Mouse (Mus musculus) adrenal gland, postnatal 10 days (tissue): ENCODE measurements at regions not wholly inside any gene's neighbourhood (a gene's known extent, or its start where the extent isn't known, plus 50 kb on each side); places are given as distances from the start of the nearest gene placed in this dataset.

Experiments
- DNase-seq: peaks from one replicate; pipeline ENCODE4 v3.0.0; 2021; ENCODE audit warnings: mixed read lengths

DNA sequence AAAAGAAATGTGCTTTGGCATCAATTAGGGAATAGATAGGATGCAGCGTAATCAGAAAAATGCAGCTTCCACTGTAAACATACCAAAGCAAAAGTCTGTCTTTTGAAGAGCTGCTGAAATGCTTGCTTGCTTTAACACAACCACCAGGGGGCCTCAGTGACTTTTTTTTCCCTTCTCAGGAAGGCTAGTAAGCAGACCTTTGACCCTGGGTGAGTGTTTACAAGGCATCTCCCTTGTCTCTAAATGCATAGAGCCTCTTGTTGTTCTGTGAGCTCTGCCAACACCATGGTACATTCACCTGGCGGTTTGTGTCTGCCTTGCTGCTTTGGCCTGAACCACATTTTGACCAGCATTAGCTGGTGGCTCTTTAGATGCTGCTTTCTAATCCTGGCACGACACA lies 191.9 kb upstream of the C9orf72 start:
- DNase-seq = peak; percentile 72

DNA sequence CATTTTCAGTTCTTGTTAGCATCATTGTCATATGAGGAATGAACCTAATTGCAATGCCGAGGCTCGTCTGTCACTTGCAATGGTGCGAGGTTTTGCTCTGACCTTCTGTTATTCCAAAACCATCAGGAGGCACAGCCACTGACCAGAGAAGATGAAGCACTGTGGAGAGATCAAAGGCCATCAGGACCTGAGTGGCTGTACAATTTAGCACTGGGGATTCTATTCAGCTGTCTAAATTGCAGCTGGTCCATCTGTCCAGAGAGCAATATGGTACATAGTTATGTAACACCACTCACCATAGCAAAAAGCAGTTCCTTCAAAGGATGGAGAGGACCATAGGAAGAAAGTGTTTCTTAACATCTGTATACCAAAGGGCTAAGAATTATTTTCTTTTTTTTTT lies 187.5 kb upstream of the C9orf72 start:
- DNase-seq = no peak

DNA sequence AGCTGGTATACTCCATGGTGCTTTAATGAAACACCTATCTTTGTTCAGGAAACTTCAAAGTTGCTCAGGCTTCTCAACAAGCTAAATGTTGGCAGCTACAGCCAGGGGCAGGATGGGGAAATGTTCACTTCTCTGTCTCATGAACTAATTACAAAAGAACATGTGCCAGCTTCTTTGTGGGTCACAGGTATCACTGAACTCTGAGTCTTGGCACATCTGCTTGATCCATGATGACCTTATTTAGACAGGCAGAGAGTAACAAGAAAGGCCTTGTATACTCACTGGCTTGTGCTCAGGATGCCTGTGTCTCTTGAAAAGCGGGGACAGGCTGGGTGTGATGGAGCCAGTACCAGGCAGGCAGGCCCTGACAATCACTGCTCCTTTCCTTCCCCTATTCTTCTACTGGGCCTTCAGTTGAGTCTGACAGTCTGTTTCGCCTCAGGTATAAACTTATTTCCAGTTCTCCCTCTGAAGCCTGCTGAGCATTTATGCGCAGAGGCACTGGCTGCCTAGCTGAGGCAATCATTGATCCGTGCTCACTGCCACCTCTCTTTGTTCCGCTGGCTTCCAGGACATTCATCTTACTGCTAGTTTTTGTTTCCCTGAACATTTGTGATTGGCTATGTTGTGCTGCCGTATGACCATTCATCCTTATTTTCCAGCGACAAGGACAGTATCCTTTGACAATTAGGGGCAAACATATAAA lies 179.5 kb upstream of the C9orf72 start:
- DNase-seq = no peak

DNA sequence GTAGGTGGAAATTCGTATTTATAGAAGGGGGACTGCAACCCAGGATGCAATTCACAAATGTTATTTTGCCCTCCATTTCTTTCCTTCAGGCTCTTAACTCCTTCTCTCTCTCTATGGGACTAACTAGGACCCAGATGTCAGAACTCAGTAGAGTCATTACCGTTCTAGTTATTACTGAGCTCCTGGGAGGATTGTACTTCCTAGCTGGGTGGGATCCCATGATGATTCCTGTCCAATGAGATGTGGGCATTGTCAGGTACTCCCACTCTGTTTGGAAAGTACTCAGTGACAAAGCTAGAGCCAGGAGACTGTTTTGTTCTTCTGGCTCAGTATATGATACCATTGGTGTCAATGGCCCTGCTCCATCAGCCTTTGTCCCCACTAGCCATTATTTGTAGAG lies 178.1 kb upstream of the C9orf72 start:
- no peak for DNase-seq

DNA sequence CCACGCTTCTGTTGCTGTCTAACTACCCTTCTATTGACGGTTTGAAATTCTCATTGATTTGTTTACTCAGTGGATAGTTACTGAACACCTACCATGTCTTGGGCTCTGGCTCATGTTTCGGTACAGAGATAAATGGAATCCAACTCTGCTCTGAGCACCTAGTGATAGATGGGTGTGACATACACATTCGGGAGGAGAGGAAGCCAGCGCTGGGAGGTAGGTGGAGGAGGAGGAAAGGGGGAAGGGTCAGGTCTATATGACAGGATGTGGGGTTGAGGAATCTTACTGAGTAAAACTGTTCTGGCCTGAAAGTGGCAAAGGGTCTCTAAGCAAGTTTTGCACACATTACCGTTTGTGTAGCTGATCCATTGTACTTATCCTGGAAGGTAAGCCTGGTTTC lies 177.6 kb upstream of the C9orf72 start:
- DNase-seq = no peak

DNA sequence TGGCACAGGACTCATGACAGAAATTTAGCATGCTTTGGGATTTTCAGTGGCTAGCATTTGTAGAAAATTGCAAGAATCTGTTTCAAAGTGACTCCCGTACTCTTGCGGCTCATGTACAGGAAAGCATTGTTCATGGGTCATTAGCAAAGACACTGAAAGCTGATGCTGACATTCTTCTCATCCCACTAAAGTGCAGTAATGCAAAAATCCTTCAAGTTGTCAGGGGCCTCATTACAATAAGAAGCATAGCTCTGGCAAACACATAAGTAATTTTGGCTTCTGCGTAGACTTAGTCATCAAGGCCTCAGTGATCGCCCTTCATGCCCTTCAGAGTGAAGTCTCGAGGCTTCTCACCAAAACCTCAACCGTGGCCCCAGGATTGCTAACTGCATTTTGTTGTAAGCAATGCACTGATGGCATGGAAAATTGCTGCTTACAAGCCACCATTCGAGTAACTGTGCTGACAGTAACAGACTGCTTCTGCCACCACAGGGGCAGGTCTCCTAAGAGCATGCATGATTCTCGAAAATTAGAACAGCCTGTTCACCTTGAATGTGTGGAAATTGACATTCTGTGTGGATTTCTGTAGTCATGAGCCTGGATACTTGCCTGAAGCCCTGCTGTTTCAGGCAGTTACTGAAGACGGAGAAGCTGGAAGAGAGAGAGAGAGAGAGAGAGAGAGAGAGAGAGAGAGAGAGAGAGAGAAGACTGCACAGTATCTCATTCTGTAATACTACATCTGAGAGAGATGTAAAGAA lies 176.6 kb upstream of the C9orf72 start:
- DNase-seq = no peak

DNA sequence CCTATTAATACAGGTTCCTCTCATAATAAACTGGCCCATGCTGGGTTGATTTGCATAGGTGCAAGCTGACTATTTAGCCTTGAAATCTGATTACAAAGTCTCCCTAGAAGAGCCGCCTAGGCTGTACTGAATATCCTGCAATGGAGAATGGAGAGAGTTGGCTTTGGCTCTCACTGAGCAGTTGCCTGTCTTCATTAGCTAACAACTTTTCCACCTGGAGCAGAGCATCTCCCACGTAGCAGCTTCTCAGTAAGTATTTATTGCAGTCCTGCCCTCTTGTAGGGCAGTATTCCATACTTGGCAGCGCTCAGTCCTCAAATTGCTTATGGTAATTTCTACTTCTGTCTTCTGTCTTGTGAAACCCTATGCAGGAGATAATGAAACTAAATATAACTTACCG lies 175.8 kb upstream of the C9orf72 start:
- DNase-seq = no peak

DNA sequence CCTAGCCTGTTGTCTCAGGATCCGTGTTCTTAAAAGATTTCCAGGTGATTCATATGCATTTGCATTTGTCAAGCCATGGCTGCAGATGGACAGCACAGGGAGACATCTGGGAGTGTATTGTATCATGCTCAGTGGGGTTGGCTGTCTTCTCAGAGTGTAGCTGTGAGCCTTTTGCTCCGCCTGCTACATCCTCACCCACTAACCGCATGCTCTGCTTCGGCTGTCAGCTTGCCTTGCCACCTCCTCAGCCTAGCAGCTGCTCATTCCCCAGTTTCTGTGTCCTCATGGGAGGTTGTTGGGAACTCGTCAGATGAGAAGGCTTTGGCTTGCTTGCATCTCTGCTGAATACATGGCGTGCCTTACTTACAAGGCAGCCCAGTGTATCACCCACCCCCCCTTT lies 174.5 kb upstream of the C9orf72 start:
- no peak for DNase-seq

DNA sequence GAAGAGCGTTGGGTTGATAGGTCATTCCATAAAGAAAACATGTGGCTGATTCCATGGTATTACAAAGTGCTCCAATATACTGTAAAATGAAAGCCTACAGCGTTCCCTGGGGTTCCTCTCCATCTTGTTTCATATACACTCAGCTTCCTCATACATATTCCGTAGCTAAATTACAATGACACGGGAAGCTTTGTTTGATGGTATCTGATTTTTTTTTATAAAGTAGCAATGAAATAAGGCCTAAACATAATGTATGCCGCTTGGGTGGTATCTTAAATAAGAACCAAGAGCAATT lies 169.6 kb upstream of the C9orf72 start:
- DNase-seq = no peak

DNA sequence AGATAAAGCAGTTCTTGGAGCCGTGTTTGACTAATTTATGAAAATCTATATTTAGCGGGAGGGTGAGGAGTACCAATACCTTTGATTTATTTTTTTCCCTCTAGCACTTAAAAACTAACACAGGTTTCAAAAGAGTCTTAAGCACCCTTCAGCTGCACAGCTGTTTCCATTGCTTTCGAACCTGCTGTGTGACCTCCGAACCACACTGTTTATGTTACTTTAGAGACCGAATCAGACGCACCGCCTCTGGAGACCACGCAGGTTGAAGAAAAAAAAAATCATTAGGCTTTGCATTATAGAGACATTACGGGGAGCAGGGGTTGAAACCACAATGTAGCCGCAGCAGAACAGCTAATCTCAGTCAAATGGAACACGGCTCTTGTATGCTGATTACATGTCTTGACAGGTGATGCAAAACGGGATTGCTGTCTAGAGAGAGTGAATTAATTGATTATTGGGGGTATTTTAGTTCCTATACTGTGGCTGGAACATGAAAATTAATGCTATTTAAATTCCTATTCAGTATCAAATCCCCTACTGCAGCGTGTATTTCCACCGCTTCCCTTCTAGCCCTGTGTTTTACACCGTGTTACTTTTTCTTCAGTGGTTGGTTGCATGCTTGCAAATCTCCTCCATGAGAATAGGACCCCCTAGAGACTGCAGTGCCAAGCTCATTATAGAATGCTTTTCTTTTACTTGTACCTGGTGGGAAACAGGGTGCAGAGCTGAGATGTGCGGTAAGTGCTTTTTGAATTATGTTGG lies 169.0 kb upstream of the C9orf72 start:
- DNase-seq = no peak

DNA sequence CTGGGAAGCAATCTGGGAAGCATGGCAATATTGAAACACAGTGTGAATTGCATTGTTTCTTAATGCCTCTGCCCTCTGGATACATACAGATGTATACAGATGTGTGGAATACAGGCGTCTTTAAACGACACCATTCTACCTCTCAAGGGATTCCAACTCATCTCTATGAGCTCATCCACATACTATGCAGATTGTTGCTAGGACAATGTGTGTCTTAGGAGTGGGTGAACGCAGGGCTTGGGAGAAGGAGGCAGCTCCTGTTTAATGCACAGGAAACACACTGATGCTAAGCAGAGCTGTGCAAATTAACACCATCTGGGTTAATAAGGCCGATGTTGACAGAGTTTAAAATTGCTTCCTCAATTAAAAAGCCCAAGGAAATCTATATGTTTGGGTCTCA lies 149.8 kb upstream of the C9orf72 start:
- DNase-seq = no peak

DNA sequence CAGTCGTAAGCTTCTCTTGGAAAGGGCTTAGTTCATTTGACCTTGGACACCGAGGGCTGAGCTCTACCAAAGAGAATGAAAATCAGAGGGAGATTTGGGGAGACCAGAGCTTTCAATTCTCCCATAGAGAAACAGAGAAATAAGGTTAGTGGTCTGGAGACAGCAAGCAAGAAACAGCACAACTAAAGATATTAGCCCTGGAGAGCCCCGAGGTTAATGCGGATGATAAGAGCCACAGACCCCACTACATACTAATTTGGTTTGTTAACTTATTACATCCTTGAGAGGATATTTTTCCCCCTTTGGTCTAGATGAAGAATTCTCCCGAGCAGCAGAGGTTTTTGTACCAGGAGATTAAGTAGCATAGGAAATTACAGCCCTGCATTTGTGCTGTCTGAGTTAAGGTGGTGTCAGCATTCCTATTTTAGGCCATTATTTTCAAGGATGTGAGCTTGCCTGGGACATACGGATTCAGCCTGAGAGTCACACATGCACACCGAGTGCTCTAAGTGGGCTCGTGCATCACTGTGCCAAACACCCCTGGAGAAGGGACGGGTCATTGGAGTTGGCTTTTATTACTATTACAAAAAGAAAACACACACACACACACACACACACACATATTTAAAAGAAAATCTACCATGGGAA lies 147.4 kb upstream of the C9orf72 start:
- no peak for DNase-seq

DNA sequence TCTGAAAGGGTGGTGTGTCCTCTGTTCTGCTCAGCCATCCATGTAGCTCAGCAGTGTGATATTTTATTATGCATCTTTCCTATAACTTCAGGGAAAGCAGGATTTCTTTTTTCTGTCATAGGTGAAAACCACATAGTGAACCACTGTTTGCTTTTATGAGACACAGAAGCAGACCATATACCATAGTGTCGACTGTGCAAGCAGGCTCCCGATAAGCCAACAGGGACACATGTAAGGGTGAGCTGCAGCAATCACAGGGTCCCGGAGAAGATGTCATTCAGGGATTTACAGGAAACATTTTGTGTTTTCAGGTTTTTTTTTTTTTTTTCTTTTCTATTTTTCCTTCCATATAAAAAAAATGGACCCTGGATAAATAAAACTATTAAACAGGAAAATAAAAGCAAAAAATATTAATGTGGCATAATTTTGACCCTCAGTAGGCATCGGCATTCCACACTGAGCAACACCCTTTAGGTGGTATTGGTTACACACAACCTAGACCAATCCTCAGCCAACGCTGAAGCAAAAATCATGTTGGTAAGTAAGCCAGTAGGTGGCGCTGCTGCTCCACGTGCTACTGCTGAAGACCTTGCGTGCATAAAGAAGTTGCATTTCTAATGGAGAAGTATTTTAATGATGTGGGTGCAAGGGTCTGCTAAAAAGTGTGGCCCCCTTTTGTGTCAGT lies 146.7 kb upstream of the C9orf72 start:
- peak; percentile 85 for DNase-seq

DNA sequence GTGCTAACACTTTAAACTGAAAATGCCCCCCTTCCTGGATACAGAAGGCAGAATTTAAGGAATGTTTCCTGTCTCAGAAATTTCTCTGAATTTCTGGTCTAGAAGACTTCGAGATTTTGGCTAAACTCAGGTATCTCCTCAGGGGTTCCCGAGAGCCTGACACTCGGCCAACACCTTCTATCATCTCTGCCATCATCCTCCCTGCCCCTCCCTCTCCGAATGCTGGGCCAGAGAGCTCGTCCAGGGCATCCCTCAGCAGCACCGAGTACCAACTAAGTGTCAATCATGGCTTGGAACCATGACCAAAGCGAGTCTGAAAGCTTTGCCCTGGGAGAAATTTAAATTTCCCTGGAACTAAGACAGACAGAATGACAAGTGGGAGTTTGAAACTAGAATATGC lies 138.2 kb upstream of the C9orf72 start:
- no peak for DNase-seq

DNA sequence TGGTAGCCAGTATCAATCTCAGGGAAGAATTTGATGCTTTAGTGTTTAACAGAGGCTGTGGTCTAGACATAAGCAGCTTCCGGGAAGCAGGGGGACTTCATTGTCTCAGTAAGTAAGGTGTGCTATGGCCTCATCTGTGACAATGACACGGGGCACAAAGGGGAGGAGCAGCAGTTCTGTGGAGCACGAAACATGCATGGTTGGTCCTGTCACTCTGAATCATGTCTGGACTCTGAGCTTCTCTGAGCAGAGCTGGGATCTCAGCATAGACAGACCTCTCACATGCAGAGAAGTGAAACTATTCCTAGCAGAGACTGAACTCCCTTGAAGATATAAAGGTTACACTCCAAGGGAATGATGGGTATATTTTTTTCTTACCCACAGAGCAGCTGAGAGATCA lies 136.2 kb upstream of the C9orf72 start:
- no peak for DNase-seq

DNA sequence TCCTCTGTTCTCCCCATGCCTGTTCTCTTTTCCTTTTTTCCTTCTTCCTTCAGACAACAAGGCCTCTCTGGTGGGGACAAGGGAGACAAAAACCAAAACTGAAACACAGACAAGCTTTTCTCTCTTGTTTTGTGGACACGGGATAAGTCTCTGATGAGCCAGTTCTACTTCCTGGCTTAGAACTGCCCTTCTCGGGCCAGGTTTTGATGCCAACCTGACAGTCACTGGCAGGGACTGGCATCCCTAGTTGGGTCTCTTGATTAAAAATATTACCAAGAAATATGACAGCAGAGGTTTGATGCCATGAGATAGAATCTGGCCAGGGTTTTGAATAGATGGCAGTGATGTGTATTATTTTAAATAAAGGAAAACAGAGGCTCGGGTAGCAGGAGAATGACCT lies 133.4 kb upstream of the C9orf72 start:
- no peak for DNase-seq

DNA sequence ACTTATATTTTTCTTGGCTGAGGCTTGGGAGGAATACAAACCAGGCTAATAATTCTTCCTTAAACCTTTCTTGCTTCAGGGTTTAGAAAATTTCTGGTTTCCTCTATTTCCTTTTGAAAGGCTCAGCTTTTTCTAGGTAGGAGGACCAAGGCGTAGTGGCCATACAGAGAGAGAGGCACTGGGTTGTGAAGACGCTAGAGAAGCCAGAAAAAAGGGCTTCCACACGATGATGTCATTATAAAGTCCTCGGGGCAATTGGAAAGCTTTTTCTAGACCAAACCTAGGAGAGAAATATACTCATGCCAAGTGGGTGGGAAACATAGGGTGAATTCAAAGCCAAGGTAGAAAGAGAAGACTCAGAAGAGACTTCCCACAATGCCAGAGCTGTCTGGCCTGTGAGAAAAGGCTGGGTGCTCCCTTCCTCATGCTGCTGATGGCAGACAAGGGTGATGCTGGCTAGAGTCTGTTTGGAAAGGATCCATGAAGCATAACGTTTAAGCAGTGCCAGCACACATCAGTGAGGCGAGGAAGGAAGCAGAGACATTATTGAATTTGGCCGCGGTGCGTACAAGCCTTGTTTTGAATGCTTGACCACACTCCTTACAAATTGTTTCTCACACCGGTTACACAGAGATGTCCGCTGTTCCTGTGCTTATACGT lies 131.1 kb upstream of the C9orf72 start:
- no peak for DNase-seq

DNA sequence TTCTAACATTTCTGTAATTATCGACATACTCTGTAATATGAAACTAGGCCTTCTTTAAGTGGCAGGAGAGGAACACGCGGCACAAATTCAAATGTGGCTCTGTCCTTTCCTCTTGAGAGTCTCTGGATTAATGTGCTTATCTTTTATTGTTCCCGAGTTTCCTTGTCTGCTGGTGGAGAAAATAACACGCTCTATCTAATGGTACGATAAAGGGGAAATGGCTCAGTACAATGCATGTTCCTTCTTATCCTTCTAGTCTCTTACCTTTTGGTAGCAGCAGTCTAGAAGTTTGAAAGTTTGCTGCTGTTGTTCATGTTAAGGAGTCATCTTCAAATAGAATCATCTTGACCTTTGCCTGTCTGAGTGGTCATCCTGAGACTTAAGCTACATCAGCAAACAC lies 130.1 kb upstream of the C9orf72 start:
- DNase-seq = no peak

DNA sequence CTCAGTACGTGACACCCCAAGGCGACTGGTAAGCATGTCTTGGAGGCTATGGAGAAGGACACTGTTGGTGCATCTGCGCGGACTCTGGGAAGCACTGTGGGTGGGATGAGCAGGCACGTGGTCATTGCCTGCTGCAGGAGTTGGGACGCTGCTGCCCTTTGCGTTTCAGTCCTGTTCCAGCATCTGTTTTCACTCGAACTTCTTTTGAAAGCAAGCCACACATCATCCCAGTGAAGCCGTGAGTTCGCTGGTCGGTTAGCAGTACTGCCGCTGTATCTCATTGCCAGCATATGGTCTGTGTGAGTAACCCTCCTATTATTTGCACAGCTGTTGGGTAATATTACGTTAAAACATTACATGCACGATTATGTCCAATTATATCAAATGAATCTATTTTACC lies 128.1 kb upstream of the C9orf72 start:
- DNase-seq = no peak

DNA sequence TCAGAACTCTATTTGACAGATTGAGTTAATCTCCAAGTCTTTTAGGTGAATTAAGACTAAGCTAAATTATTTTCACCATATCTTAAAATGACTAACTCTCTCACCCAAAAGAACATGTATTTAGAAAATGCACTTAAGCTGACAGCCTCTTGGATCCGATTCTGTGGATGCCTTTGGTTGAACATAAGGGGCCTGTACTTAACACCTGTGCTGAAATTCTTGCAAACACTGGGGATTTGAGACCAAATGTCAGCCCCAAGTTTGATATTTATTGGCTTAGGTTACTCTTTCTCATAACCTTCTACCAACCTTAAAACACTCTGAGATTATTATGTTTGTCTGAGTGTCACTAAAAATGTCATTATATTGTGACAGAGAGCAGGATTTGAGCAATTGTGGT lies 126.6 kb upstream of the C9orf72 start:
- no peak for DNase-seq

DNA sequence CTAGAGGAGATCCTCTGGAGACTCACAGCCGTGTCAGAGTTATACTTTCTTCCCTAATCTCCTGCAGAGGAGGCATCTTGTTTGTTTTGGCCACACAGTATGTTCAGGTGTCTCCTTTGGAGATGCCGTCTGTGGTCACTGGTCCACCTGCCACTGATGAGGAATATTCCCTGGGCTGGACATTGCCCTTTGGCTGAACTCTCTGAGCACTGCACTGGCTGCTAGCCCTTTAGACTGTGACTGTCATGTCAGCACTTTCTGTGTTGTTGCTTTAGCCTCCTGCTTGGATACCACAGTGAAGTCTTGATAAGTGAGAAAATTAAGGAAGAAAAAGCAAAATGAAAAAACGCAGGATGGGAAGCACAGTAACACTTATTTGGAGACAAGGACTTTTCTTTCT lies 124.5 kb upstream of the C9orf72 start:
- no peak for DNase-seq

DNA sequence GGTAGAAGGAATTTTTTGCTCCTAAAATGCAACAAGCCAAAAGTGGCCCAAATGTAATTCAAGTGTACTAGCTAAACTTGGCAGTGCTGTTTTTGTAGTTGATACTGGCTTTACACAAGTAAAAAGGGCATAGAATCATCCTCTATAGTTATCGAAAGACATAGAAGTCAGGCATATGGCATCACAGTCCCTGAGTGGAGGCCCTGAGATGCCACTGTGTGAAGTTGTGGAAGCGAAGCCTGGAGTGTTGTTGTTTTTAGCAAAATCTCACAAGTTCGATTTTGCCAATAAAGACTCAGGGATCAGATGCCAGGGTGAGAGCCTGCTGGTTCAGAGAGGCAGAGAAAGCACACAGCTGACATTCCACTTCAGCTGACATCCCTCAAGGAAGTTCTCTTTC lies 121.6 kb upstream of the C9orf72 start:
- DNase-seq = no peak
